Mouse (Mus musculus): ENCODE results near the gene Hdhd3. TPM values are rescaled to one million over a fixed set of nuclear protein-coding genes. Genes with fewer than 3 reads are reported as not detected.

Hdhd3 gene
- 15.1 and 18.3 TPM in 2 replicates for polyA plus RNA-seq (2021; fragmentation: Nextera tagmentation)
- long read RNA-seq, experiment 1, transcript Hdhd3-201 (2 exons, 1,205 nt): major isoform, 17 of 18 reads
- long read RNA-seq, experiment 1, partial matches to known transcripts: 1 of 18 reads
- long read RNA-seq, experiment 1, other reads (novel, unspliced or antisense): 0 of 18 reads
- long read RNA-seq, experiment 2, transcript Hdhd3-201 (2 exons, 1,205 nt): major isoform, 21 of 21 reads
- long read RNA-seq, experiment 2, partial matches to known transcripts: 0 of 21 reads
- long read RNA-seq, experiment 2, other reads (novel, unspliced or antisense): 0 of 21 reads

GRCm38 (mm10) chr4:62503374-62503970, at the start of gene Hdhd3:
TSS of gene Hdhd3 (minus strand) at chr4:62503467.

GRCm38 (mm10) chr4:62524651-62525488, 21.6 kb upstream of the Hdhd3 start, which contains the start of the genes Pole3 and 4933430I17Rik:
TSS of gene Pole3 (minus strand) at chr4:62525068.
TSS of gene 4933430I17Rik (plus strand) at chr4:62525369.

GRCm38 (mm10) chr4:62519849-62520233, 16.6 kb upstream of the Hdhd3 start, which contains the start of gene Alad:
TSS of gene Alad (minus strand) at chr4:62519918.

GRCm38 (mm10) chr4:62479937-62480708, 23.1 kb downstream of the Hdhd3 start, which contains the start of gene Bspry:
TSS of gene Bspry (plus strand) at chr4:62480053.

GRCm38 (mm10) chr4:62470598-62471051, 32.6 kb downstream of the Hdhd3 start, which contains the start of gene Wdr31:
TSS of gene Wdr31 (minus strand) at chr4:62470896.

Other genes with a start within 250 kb of the Hdhd3 start
- gene Slc31a2, start 240.9 kb downstream of the Hdhd3 start, polyA plus RNA-seq (2021; fragmentation: Nextera tagmentation): 7.0 and 7.4 TPM in 2 replicates
- 11.2 and 12.4 TPM in 2 replicates for gene Fkbp15, start 142.9 kb downstream of the Hdhd3 start, polyA plus RNA-seq (2021; fragmentation: Nextera tagmentation)
- gene Slc31a1, start 142.7 kb downstream of the Hdhd3 start, polyA plus RNA-seq (2021; fragmentation: Nextera tagmentation): 11.3 and 28.8 TPM in 2 replicates
- gene Cdc26, start 94.8 kb downstream of the Hdhd3 start, polyA plus RNA-seq (2021; fragmentation: Nextera tagmentation): 50.3 and 55.1 TPM in 2 replicates
- gene Prpf4, start 94.7 kb downstream of the Hdhd3 start, polyA plus RNA-seq (2021; fragmentation: Nextera tagmentation): 4.0 and 4.3 TPM in 2 replicates
- gene Rnf183, start 68.2 kb downstream of the Hdhd3 start, polyA plus RNA-seq (2021; fragmentation: Nextera tagmentation): not detected in 2 replicates
- 8.8 and 11.0 TPM in 2 replicates for gene Wdr31, start 32.6 kb downstream of the Hdhd3 start, polyA plus RNA-seq (2021; fragmentation: Nextera tagmentation)
- gene Bspry, start 23.4 kb downstream of the Hdhd3 start, polyA plus RNA-seq (2021; fragmentation: Nextera tagmentation): 0.13 TPM in 1 of 2 replicates, not detected in the other
- gene Alad, start 16.5 kb upstream of the Hdhd3 start, polyA plus RNA-seq (2021; fragmentation: Nextera tagmentation): 64.9 and 68.3 TPM in 2 replicates
- gene Pole3, start 21.6 kb upstream of the Hdhd3 start, polyA plus RNA-seq (2021; fragmentation: Nextera tagmentation): 12.0 and 12.7 TPM in 2 replicates
- 0.13 TPM in 1 of 2 replicates, not detected in the other for gene 4933430I17Rik, start 21.9 kb upstream of the Hdhd3 start, polyA plus RNA-seq (2021; fragmentation: Nextera tagmentation)
- gene Rgs3, start 56.4 kb upstream of the Hdhd3 start, polyA plus RNA-seq (2021; fragmentation: Nextera tagmentation): 15.3 and 15.8 TPM in 2 replicates